Mouse (Mus musculus): ENCODE data around the gene Itga9. TPM values are rescaled to one million over a fixed set of nuclear protein-coding genes. Genes with fewer than 3 reads are reported as not detected.
"Not testable (repeated sequence)": the region's sequence is repeated elsewhere in the genome, so short reads cannot be mapped to it uniquely, and the experiment has no call there.

Gene Itga9
- polyA plus RNA-seq, 1 experiment from 2014 or later = 6.2 TPM

DNA sequence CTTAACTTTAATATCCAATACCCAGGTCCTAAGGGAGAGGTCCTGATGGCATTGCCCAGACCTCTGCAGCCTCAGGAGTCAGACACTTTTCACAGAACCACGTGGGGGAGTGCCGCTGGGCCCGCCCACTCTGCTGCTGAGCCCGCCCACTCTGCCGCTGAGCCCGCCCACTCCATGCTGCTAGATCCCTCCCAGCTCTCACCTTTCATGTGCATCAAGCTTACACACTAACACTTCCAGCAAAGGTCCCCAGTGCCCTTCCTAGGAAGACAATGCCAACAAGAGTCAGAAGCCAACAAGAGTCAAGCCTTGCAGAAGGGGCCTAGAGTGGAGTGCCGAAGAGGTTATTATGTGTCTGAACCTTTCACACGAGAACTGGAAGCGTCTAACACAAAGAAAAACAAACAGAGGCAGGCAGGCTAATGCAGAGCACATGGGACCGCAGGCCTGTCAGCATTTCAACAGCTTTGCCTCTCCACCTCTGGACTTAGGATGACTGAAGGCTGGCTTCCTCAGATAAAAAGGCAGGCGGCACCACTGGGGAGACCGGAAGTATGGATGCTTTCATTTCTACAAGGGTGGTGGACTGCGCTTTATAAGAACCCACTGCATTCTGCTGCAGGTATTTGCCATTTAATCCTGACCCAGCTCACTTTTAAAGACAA is 13.8 kb upstream of the Itga9 start:
- no peaks in the 10 kb centered on the region for H3K36me3 ChIP-seq (ENCODE audit: control insufficient read depth, insufficient read depth, low read length)
- no peak overlapping the region; the same call in 1 of the 2 replicates for H3K27ac ChIP-seq (ENCODE audit: low read depth, low read length)
- H3K9me3 ChIP-seq (ENCODE audit: control insufficient read depth, low read length) = no peaks in the 10 kb centered on the region
- 47% methylated on average over 13 of the region's 13 CpGs for WGBS
- peaks cover 9% of the 10 kb centered on the region for H3K4me1 ChIP-seq (replicated peaks; ENCODE audit: control insufficient read depth, insufficient read depth, low read length)
- no peak for DNase-seq (ENCODE audit: low spot score)
- H3K9ac ChIP-seq (ENCODE audit: low read depth, low read length) = no peak overlapping the region
- peak; percentile 57; the same call in 1 of the 2 replicates for ATAC-seq (replicated peaks; ENCODE audit: low FRiP score)
- peak overlapping the region; percentile 14; the same call in 1 of the 2 replicates for H3K4me2 ChIP-seq
- H3K4me3 ChIP-seq (ENCODE audit: low read depth, low read length) = no peak overlapping the region
- no peaks in the 10 kb centered on the region for H3K27me3 ChIP-seq (replicated peaks; ENCODE audit: control insufficient read depth, insufficient read depth, low read length)

- WGBS = 95% methylated on average over 8 of the region's 8 CpGs
- H3K9me3 ChIP-seq (ENCODE audit: control insufficient read depth, low read length) = no peaks in the 10 kb centered on the region
- no peak overlapping the region for H3K4me3 ChIP-seq (ENCODE audit: low read depth, low read length)
- no peaks in the 10 kb centered on the region for H3K36me3 ChIP-seq (ENCODE audit: control insufficient read depth, insufficient read depth, low read length)
- no peak overlapping the region for H3K27ac ChIP-seq (ENCODE audit: low read depth, low read length)
- H3K27me3 ChIP-seq (replicated peaks; ENCODE audit: control insufficient read depth, insufficient read depth, low read length) = no peaks in the 10 kb centered on the region
- no peak for ATAC-seq (replicated peaks; ENCODE audit: low FRiP score)
- no peak for DNase-seq (ENCODE audit: low spot score)
- no peak overlapping the region for H3K9ac ChIP-seq (ENCODE audit: low read depth, low read length)
- no peak overlapping the region for H3K4me2 ChIP-seq
- H3K4me1 ChIP-seq (replicated peaks; ENCODE audit: control insufficient read depth, insufficient read depth, low read length) = peaks cover 9% of the 10 kb centered on the region
Measured at GRCm38 (mm10) chr9:118593443-118593842, 13.0 kb upstream of the Itga9 start.

DNA sequence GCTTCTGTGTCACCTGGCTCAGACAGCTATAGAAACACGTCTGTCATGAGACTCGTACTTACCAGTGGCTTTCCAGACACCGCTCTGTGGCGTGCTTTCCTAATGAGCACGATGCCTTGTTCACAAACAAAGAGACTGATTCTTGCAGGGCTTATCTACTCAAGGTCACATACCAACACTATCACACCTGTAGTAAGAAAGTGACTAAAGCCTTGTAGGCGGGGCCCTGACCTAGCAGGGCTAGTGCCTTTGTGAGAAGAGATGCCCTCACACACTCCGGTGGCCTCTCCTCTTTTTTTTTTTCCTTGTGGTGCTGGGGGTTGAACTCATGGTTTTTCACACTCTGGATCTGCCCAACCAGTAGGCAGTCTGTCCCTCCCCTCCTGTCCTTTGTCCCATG is 9.7 kb upstream of the Itga9 start:
- Histone ChIP-seq H3K4me2 (no peak overlapping the region), H3K4me1 (replicated peaks; ENCODE audit: control insufficient read depth, insufficient read depth, low read length) (no peaks in the 10 kb centered on the region; the same call in 1 of the 2 replicates), H3K36me3 (ENCODE audit: control insufficient read depth, insufficient read depth, low read length) (no peaks in the 10 kb centered on the region), H3K9me3 (ENCODE audit: control insufficient read depth, low read length) (no peaks in the 10 kb centered on the region), H3K27ac (ENCODE audit: low read depth, low read length) (no peak overlapping the region), H3K9ac (ENCODE audit: low read depth, low read length) (no peak overlapping the region), H3K4me3 (ENCODE audit: low read depth, low read length) (no peak overlapping the region), H3K27me3 (replicated peaks; ENCODE audit: control insufficient read depth, insufficient read depth, low read length) (no peaks in the 10 kb centered on the region)
- ATAC-seq (replicated peaks; ENCODE audit: low FRiP score) = no peak
- no peak for DNase-seq (ENCODE audit: low spot score)
- 77% methylated on average over 7 of the region's 7 CpGs for WGBS

DNA sequence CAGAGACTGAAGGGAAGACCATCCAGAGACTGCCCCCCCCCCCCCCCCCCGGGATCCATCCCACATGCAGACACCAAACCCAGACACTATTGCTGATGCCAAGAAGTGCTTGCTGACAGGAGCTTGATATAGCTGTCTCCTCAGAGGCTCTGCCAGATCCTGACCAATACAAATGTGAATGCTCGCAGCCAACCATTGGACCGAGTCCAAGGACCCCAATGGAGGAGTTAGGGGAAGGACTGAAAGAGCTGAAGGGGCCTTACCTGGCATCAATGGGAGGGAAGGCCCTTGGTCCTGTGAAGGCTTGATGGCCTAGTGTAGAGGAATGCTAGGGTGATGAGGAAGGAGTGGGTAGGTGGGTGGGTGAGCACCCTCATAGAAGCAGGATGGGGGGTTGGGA is 6.1 kb upstream of the Itga9 start:
- 90% methylated on average over 3 of the region's 3 CpGs for WGBS
- H3K36me3 ChIP-seq (ENCODE audit: control insufficient read depth, insufficient read depth, low read length); H3K4me2 ChIP-seq; ATAC-seq (replicated peaks; ENCODE audit: low FRiP score); DNase-seq (ENCODE audit: low spot score); H3K4me1 ChIP-seq (replicated peaks; ENCODE audit: control insufficient read depth, insufficient read depth, low read length); H3K9me3 ChIP-seq (ENCODE audit: control insufficient read depth, low read length); H3K27me3 ChIP-seq (replicated peaks; ENCODE audit: control insufficient read depth, insufficient read depth, low read length); H3K4me3 ChIP-seq (ENCODE audit: low read depth, low read length); H3K27ac ChIP-seq (ENCODE audit: low read depth, low read length); H3K9ac ChIP-seq (ENCODE audit: low read depth, low read length): not testable (repeated sequence)

DNA sequence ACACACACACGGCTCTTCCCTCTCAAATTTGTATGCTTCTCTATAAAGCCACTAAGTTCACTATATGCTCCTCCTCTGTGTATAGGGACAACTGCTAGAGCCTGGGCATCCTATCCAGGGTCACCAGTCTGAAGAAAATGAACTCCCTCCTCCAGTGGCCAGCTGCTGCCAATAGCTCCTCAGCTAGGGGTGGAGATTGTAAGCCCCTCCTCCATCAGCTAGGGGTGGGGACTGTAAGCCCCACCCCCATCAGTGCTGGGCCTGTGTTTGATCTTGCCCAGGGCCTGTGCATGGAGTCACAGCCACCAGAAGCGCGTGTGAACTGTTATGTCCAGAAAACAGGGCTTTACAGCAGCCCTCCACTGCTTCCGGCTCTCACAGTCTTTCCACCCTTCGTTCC is 3.9 kb upstream of the Itga9 start:
- Histone ChIP-seq H3K4me1 (replicated peaks; ENCODE audit: control insufficient read depth, insufficient read depth, low read length) (0 out of 2 replicates have a peak, but pooled peaks cover 2% of the 10 kb centered on the region), H3K4me2 (no peak overlapping the region), H3K9me3 (ENCODE audit: control insufficient read depth, low read length) (no peaks in the 10 kb centered on the region), H3K27me3 (replicated peaks; ENCODE audit: control insufficient read depth, insufficient read depth, low read length) (peaks cover 9% of the 10 kb centered on the region), H3K9ac (ENCODE audit: low read depth, low read length) (no peak overlapping the region), H3K27ac (ENCODE audit: low read depth, low read length) (no peak overlapping the region), H3K36me3 (ENCODE audit: control insufficient read depth, insufficient read depth, low read length) (no peaks in the 10 kb centered on the region), H3K4me3 (ENCODE audit: low read depth, low read length) (no peak overlapping the region)
- no peak; the same call in 1 of the 2 replicates for ATAC-seq (replicated peaks; ENCODE audit: low FRiP score)
- no peak for DNase-seq (ENCODE audit: low spot score)
- 83% methylated on average over 5 of the region's 5 CpGs for WGBS

- no peaks in the 10 kb centered on the region for H3K36me3 ChIP-seq (ENCODE audit: control insufficient read depth, insufficient read depth, low read length)
- WGBS = under 1% methylated on average over 61 of the region's 68 CpGs
- DNase-seq (ENCODE audit: low spot score) = peak; percentile 61
- H3K9ac ChIP-seq (ENCODE audit: low read depth, low read length) = peak overlapping the region; percentile 61
- H3K4me2 ChIP-seq = peak overlapping the region; percentile 72
- peaks cover 23% of the 10 kb centered on the region for H3K27me3 ChIP-seq (replicated peaks; ENCODE audit: control insufficient read depth, insufficient read depth, low read length)
- no peak; the same call in 1 of the 2 replicates for ATAC-seq (replicated peaks; ENCODE audit: low FRiP score)
- H3K9me3 ChIP-seq (ENCODE audit: control insufficient read depth, low read length) = no peaks in the 10 kb centered on the region
- H3K4me3 ChIP-seq (ENCODE audit: low read depth, low read length) = peak overlapping the region; percentile 59
- 0 out of 2 replicates have a peak, but pooled peaks cover 2% of the 10 kb centered on the region for H3K4me1 ChIP-seq (replicated peaks; ENCODE audit: control insufficient read depth, insufficient read depth, low read length)
- no peak overlapping the region for H3K27ac ChIP-seq (ENCODE audit: low read depth, low read length)
Measured at GRCm38 (mm10) chr9:118606817-118607371, 404 bp downstream of the Itga9 start.

GRCm38 (mm10) chr9:118607701-118608401 is 1.4 kb downstream of the Itga9 start:
- no peak overlapping the region for H3K27ac ChIP-seq (ENCODE audit: low read depth, low read length)
- H3K9me3 ChIP-seq (ENCODE audit: control insufficient read depth, low read length) = no peaks in the 10 kb centered on the region
- H3K4me3 ChIP-seq (ENCODE audit: low read depth, low read length) = peak overlapping the region; percentile 59
- peak overlapping the region; percentile 72 for H3K4me2 ChIP-seq
- ATAC-seq (replicated peaks; ENCODE audit: low FRiP score) (no peak), DNase-seq (ENCODE audit: low spot score) (no peak)
- peak overlapping the region; percentile 8; the same call in 1 of the 2 replicates for H3K9ac ChIP-seq (ENCODE audit: low read depth, low read length)
- 54% methylated on average over 16 of the region's 16 CpGs for WGBS
- peaks cover 23% of the 10 kb centered on the region for H3K27me3 ChIP-seq (replicated peaks; ENCODE audit: control insufficient read depth, insufficient read depth, low read length)
- no peaks in the 10 kb centered on the region for H3K36me3 ChIP-seq (ENCODE audit: control insufficient read depth, insufficient read depth, low read length)
- peaks cover 10% of the 10 kb centered on the region for H3K4me1 ChIP-seq (replicated peaks; ENCODE audit: control insufficient read depth, insufficient read depth, low read length)

DNA sequence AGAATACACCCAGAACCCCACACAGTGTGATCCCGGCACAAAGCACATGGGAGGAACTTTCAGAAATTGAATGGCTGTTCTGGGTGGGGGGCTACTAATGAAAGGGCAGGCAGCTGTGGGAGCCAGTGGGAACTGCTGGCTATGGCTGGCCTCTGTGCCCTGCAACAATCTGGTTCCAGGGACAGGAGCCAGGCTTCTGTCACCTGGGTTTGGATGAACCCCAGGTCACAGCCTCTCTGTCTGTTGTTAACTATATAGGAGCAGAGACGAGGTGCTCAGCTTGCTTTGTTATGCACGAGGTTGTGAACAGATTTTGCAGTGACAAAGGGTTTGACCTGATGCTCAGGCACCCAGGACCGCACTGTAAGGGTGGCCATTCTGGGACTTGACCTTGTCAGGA is 2.1 kb downstream of the Itga9 start:
- DNase-seq (ENCODE audit: low spot score) = no peak
- Histone ChIP-seq H3K9me3 (ENCODE audit: control insufficient read depth, low read length) (no peaks in the 10 kb centered on the region), H3K4me1 (replicated peaks; ENCODE audit: control insufficient read depth, insufficient read depth, low read length) (peaks cover 13% of the 10 kb centered on the region), H3K9ac (ENCODE audit: low read depth, low read length) (no peak overlapping the region), H3K4me2 (peak overlapping the region; percentile 5; the same call in 1 of the 2 replicates), H3K4me3 (ENCODE audit: low read depth, low read length) (no peak overlapping the region), H3K27ac (ENCODE audit: low read depth, low read length) (no peak overlapping the region), H3K27me3 (replicated peaks; ENCODE audit: control insufficient read depth, insufficient read depth, low read length) (peaks cover 23% of the 10 kb centered on the region), H3K36me3 (ENCODE audit: control insufficient read depth, insufficient read depth, low read length) (no peaks in the 10 kb centered on the region)
- ATAC-seq (replicated peaks; ENCODE audit: low FRiP score) = no peak
- 64% methylated on average over 4 of the region's 4 CpGs for WGBS

Data from liver, embryonic 11.5 days (tissue).